Mouse (Mus musculus): ENCODE data around the gene Tcf7l2. TPM values are rescaled to one million over a fixed set of nuclear protein-coding genes. Genes with fewer than 3 reads are reported as not detected.

Gene Tcf7l2
- polyA plus RNA-seq, 1 experiment from 2014 or later, result 53.4 TPM

DNA sequence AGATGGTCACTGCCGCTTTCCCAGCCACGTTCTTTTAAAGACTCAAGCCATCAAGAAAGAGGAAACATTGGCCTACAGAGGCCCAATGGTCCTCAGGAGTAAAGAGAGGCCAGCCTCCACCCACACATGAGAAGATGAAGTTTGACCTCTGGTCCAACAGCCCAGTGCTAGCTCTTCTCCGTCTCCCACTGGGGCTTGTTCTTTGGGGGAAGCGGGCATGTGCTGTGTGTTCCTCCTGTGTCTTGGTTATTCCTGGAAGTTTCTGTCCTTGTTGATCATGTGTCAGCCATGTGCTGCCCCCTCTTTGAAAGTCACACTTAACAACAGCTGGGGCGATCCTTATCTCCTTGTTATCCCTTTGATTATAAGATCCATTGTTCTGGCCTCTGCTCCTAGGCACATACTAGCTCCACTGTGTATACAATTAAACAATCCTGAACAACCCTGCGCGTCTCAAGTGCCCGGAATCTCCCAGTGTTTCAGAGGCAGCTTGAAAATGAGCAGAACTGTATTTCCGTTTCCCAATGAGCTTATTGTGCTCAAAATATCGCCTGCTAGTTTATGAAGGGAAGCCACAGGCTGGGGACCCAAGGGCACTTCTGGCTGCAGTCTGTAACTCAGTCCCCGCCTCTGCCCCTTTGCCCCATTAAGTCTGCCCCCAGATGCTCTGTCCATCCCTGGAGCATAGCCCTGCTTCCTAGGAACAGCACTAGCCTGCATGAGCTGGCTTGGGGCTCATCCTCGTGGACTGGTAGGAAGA lies 65.0 kb downstream of the Tcf7l2 start:
- peaks cover 21% of the 10 kb centered on the region for H3K4me1 ChIP-seq (replicated peaks; ENCODE audit: insufficient read depth, low read length)
- DNase-seq (ENCODE audit: low spot score), result no peak
- WGBS, result 38% methylated on average over 12 of the region's 12 CpGs

DNA sequence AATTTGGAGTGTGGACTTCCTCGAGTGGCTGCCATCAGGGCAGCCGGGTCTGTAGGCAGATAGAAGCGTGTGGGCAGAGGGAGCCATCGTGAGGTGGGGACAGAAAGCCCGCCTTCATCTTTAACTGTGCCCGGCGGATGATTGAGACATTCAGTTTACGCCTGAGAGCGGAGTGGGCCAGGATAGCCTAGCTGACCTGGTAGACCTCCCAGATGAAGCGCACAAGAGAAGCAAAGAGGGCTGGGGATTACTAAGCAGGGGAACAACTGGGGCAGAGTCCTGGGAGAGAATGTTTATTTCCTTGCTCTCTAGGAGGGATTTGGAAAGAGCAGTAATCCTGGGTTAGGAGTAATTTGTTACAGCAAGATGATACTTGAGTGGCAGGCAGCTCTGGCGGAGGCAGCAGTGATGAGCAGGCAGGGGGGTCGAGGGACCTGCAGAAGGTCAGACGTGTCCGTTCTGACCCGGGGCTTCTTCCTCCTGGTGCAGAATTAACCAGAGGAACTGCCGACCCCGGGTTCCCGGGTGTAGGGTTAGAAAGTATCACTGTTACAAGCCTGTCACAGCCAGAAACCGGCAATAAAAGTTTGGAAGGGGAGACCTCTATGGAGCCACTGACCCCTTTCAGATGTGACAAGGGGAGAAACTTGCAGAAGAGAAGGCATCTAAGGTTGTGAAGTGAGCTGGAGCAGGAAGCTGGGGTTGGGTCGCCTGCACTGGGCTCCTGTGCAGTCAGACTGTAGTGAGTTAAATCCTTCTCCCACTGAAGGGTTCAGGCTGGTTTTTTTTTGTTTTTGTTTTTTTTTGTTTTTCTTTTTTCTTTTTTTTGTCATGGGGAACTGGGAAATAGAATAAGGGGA lies 65.8 kb downstream of the Tcf7l2 start:
- peaks cover 21% of the 10 kb centered on the region for H3K4me1 ChIP-seq (replicated peaks; ENCODE audit: insufficient read depth, low read length)
- H3K9ac ChIP-seq (ENCODE audit: low read depth, low read length), result no peak overlapping the region
- no peaks in the 10 kb centered on the region for H3K9me3 ChIP-seq (replicated peaks; ENCODE audit: low read length)
- ATAC-seq (replicated peaks; ENCODE audit: low FRiP score, low read depth) (no peak), DNase-seq (ENCODE audit: low spot score) (no peak)
- H3K27ac ChIP-seq, result peak overlapping the region; percentile 31; the same call in 1 of the 2 replicates
- H3K36me3 ChIP-seq (ENCODE audit: insufficient read depth, low read length), result no peaks in the 10 kb centered on the region
- no peak overlapping the region for H3K4me2 ChIP-seq (ENCODE audit: low read length)
- TF ChIP-seq CTCF (IDR thresholded peaks at IDR 0.05; ENCODE audit: low read depth), result peak; percentile 25; the same call in 1 of the 2 replicates
- WGBS, result 18% methylated on average over 20 of the region's 20 CpGs
- H3K4me3 ChIP-seq (replicated peaks; ENCODE audit: low read depth, low read length), result no peak overlapping the region
- H3K27me3 ChIP-seq (ENCODE audit: insufficient read depth, low read length), result no peaks in the 10 kb centered on the region

More for the DNA sequence above, 65.0 kb downstream of the Tcf7l2 start:
- Histone ChIP-seq H3K9ac (ENCODE audit: low read depth, low read length) (no peak overlapping the region), H3K27me3 (ENCODE audit: insufficient read depth, low read length) (no peaks in the 10 kb centered on the region), H3K4me3 (replicated peaks; ENCODE audit: low read depth, low read length) (no peak overlapping the region), H3K27ac (peak overlapping the region; percentile 31; the same call in 1 of the 2 replicates), H3K36me3 (ENCODE audit: insufficient read depth, low read length) (no peaks in the 10 kb centered on the region), H3K9me3 (replicated peaks; ENCODE audit: low read length) (no peaks in the 10 kb centered on the region), H3K4me2 (ENCODE audit: low read length) (no peak overlapping the region)
- no peak for ATAC-seq (replicated peaks; ENCODE audit: low FRiP score, low read depth)
- no peak for TF ChIP-seq CTCF (IDR thresholded peaks at IDR 0.05; ENCODE audit: low read depth)

DNA sequence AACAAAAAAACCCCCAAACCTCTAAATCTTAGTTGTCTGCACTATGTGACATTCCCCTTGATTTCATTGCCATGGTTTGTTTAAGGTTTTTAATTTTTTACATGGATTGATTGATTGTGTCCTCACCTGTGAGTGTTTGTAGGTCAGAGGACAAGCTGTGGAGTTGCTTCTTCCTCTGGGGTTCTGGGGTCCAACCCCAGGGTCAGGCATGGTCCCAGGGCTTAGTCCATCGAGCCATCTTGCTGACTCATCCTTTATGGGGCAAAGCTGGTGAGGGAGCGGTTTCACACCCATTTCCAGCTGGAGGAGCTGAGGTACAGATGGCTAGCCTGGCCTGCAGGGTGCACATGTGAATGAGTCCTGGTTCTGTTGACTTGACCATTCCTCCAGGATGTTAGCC lies 66.7 kb downstream of the Tcf7l2 start:
- Histone ChIP-seq H3K36me3 (ENCODE audit: insufficient read depth, low read length) (no peaks in the 10 kb centered on the region), H3K9ac (ENCODE audit: low read depth, low read length) (no peak overlapping the region), H3K4me2 (ENCODE audit: low read length) (no peak overlapping the region), H3K4me3 (replicated peaks; ENCODE audit: low read depth, low read length) (no peak overlapping the region), H3K9me3 (replicated peaks; ENCODE audit: low read length) (no peaks in the 10 kb centered on the region), H3K27ac (no peak overlapping the region), H3K27me3 (ENCODE audit: insufficient read depth, low read length) (no peaks in the 10 kb centered on the region), H3K4me1 (replicated peaks; ENCODE audit: insufficient read depth, low read length) (peaks cover 21% of the 10 kb centered on the region)
- TF ChIP-seq CTCF (IDR thresholded peaks at IDR 0.05; ENCODE audit: low read depth), result no peak
- DNase-seq (ENCODE audit: low spot score), result no peak
- 68% methylated on average over 2 of the region's 2 CpGs for whole genome bisulfite sequencing
- no peak for ATAC-seq (replicated peaks; ENCODE audit: low FRiP score, low read depth)

GRCm38 (mm10) chr19:55809539-55809938 lies 67.9 kb downstream of the Tcf7l2 start:
- Histone ChIP-seq H3K27ac (no peak overlapping the region), H3K36me3 (ENCODE audit: insufficient read depth, low read length) (no peaks in the 10 kb centered on the region), H3K9ac (ENCODE audit: low read depth, low read length) (no peak overlapping the region), H3K4me2 (ENCODE audit: low read length) (no peak overlapping the region), H3K4me1 (replicated peaks; ENCODE audit: insufficient read depth, low read length) (peaks cover 21% of the 10 kb centered on the region), H3K4me3 (replicated peaks; ENCODE audit: low read depth, low read length) (no peak overlapping the region), H3K9me3 (replicated peaks; ENCODE audit: low read length) (no peaks in the 10 kb centered on the region), H3K27me3 (ENCODE audit: insufficient read depth, low read length) (no peaks in the 10 kb centered on the region)
- ATAC-seq (replicated peaks; ENCODE audit: low FRiP score, low read depth), result no peak
- TF ChIP-seq CTCF (IDR thresholded peaks at IDR 0.05; ENCODE audit: low read depth), result no peak
- WGBS, result 69% methylated on average over 4 of the region's 4 CpGs
- DNase-seq (ENCODE audit: low spot score), result no peak

GRCm38 (mm10) chr19:55812236-55812635 lies 70.6 kb downstream of the Tcf7l2 start:
- Histone ChIP-seq H3K27ac (no peak overlapping the region), H3K4me3 (replicated peaks; ENCODE audit: low read depth, low read length) (no peak overlapping the region), H3K4me1 (replicated peaks; ENCODE audit: insufficient read depth, low read length) (peaks cover 15% of the 10 kb centered on the region), H3K9me3 (replicated peaks; ENCODE audit: low read length) (no peaks in the 10 kb centered on the region), H3K4me2 (ENCODE audit: low read length) (no peak overlapping the region), H3K9ac (ENCODE audit: low read depth, low read length) (no peak overlapping the region), H3K36me3 (ENCODE audit: insufficient read depth, low read length) (no peaks in the 10 kb centered on the region), H3K27me3 (ENCODE audit: insufficient read depth, low read length) (no peaks in the 10 kb centered on the region)
- no peak for TF ChIP-seq CTCF (IDR thresholded peaks at IDR 0.05; ENCODE audit: low read depth)
- no peak for DNase-seq (ENCODE audit: low spot score)
- no peak for ATAC-seq (replicated peaks; ENCODE audit: low FRiP score, low read depth)

DNA sequence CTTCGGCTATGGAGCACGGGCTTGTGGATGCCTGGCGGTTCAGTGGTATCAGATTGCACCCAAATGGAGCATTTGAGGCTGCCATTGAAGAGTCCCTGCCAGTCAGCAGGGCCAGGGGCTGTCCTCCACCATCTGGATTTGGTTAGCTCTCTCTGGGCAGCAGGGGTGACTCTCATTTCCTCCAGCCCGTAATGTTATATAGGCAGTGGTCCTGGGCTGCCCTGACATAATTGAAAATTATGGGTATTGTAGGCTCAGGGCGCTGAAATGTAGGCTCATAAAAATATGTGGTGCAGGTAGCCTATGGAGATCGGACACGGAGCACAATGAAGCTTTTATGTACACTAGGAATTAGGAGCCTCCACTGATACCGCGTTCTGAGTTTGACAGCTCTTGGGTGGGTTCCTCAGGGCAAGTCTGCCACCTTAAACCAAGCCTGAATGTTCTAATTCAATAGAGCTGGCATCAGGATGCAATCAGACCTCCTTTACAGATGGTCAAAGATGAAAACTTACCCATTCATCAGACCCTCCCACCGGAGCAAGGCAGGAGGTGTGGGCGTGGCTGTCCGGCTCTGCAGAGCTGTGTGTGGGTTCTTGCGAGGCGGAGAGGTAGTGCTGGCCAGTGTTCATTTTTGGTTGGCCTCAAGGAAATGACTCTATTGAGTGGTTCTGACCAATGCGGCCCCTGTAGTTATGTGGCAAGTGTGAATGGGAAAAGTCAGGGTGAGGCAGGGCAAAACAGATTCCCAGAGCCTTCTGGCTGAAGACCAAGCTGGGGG lies 73.6 kb downstream of the Tcf7l2 start:
- peaks cover 8% of the 10 kb centered on the region; the same call in 1 of the 2 replicates for H3K36me3 ChIP-seq (ENCODE audit: insufficient read depth, low read length)
- 34% methylated on average over 15 of the region's 15 CpGs for WGBS
- DNase-seq (ENCODE audit: low spot score), result peak; percentile 41
- ATAC-seq (replicated peaks; ENCODE audit: low FRiP score, low read depth), result no peak; the same call in 1 of the 2 replicates
- no peak for TF ChIP-seq CTCF (IDR thresholded peaks at IDR 0.05; ENCODE audit: low read depth)
- 0 out of 2 replicates have a peak overlapping the region, but pooled peaks have one; percentile 6 for H3K27ac ChIP-seq
- H3K4me3 ChIP-seq (replicated peaks; ENCODE audit: low read depth, low read length), result no peak overlapping the region
- peaks cover 4% of the 10 kb centered on the region; the same call in 1 of the 2 replicates for H3K4me1 ChIP-seq (replicated peaks; ENCODE audit: insufficient read depth, low read length)
- no peak overlapping the region for H3K9ac ChIP-seq (ENCODE audit: low read depth, low read length)
- no peaks in the 10 kb centered on the region for H3K27me3 ChIP-seq (ENCODE audit: insufficient read depth, low read length)
- no peak overlapping the region for H3K4me2 ChIP-seq (ENCODE audit: low read length)
- no peaks in the 10 kb centered on the region for H3K9me3 ChIP-seq (replicated peaks; ENCODE audit: low read length)

Measured in kidney, postnatal 0 days (tissue).